8 mouse cellular contexts compared by ENCODE assay signal in the genomic region with DNA sequence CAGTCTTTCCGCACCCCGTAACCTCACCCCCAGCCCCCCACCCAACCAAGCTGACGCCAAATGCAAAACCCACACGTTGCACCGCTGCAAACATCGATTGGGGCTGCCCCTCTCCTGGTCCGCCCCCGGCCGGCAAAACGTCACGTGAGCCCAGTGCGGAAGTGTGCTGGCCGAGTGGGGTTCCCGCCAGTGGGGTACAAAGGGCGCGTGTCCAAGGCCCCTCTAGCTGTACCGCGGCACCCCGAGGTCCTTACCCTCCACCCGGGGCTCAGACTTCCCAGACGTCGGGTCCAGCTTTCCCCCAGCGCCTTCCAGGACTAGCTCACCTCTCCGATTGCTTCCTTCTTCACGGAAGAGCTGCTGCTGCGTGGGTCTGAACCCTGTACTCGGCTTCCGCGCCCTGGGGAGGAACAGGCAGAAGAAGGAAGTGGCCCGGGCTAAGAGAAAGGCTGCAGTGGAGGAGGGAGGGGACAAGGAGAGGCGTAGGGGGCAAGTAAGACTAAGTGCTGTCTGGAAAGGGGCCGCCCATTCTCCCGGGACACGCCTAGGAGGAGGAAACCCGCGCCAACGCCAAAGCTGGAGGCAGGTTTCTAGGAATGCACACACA. TPM values are rescaled to one million over a fixed set of nuclear protein-coding genes. Genes with fewer than 3 reads are reported as not detected.
A peak's percentile ranks its signal among the peaks of the same experiment; 100 is the strongest.
DNase-seq lines count a peak whose midpoint lies in the region; ATAC-seq lines count a peak whose summit lies in the region.

A gene (minus strand): TSS at position 548 of the 607 bp plus-strand sequence.

- peak; percentile 81 for DNase-seq in adrenal gland, adult 2 months
- peak; percentile 89 for DNase-seq in embryo, embryonic 11 days
- DNase-seq in gastrocnemius, postnatal 25 days, result peak; percentile 55
- peak; percentile 51 to 86 for DNase-seq in left cerebral cortex, postnatal 10 days (ENCODE audit: extremely low spot score in 1 of 2, low spot score in 2 of 2)
- peak; percentile 63 for DNase-seq in right cerebral cortex, postnatal 14 days
- peak; percentile 61 for DNase-seq in urinary bladder, postnatal 25 days (ENCODE audit: low spot score)

- intact Hi-C loops in left cerebral cortex, postnatal 10 days (cut with DNase I), result loop anchor here (5.0 kb wide), 1 partner anchor 76 kb away; a partner anchor contains a TSS

- ATAC-seq in inflammation-experienced regulatory T-cells, adult 6 months, result peak; percentile 91
- ATAC-seq in megakaryocyte progenitor cell, adult 5-6 weeks (replicated peaks; ENCODE audit: poor library complexity), result peak; percentile 92

RNA-seq across cellular contexts. Expression of the gene that starts here (rescaled TPM):
- total RNA-seq in adrenal gland, adult 2 months (2021), result 10 to 100 TPM; 18.2 to 18.8 TPM
- polyA plus RNA-seq in adrenal gland, adult 2 months (2012; rRNA removed), result 5.7 and 6.0 TPM in 2 replicates
- 1 to 10 TPM; 6.3 to 7.8 TPM for total RNA-seq in gastrocnemius, postnatal 25 days (2021)
- 100 to 1,000 TPM; 410 to 733 (median 423) TPM for polyA plus RNA-seq in inflammation-experienced regulatory T-cells, adult 6 months (2017; shearing (Covaris generic))
- 10 to 100 TPM; 17.4 to 21.3 TPM for total RNA-seq in left cerebral cortex, postnatal 10 days (2021)
- 274 and 350 TPM in 2 replicates for total RNA-seq in megakaryocyte progenitor cell, adult 5-6 weeks (2015)
- total RNA-seq in megakaryocyte progenitor cell, adult 5-6 weeks (2017), result 298 and 321 TPM in 2 replicates

Comparison
In these comparisons a context has a peak if more than half of its experiments do, and no peak if none do; other contexts are left out.
1. Peak in every context shown above with its lines: DNase-seq and ATAC-seq.
2. RNA of the gene that starts here (total RNA-seq): 274 to 350 TPM in megakaryocyte progenitor cell, adult 5-6 weeks; 17.4 to 21.3 TPM in left cerebral cortex, postnatal 10 days, 18.2 to 18.8 TPM in adrenal gland, adult 2 months and 6.3 to 7.8 TPM in gastrocnemius, postnatal 25 days; every median in the first group is over 10 times any median in the second.
3. RNA of the gene that starts here (polyA plus RNA-seq): 410 to 733 TPM in inflammation-experienced regulatory T-cells, adult 6 months; 5.7 to 6.0 TPM in adrenal gland, adult 2 months; every median in the first group is over 10 times any median in the second.